Comparison of ENCODE assay signal across 8 mouse cellular contexts in the genomic region with DNA sequence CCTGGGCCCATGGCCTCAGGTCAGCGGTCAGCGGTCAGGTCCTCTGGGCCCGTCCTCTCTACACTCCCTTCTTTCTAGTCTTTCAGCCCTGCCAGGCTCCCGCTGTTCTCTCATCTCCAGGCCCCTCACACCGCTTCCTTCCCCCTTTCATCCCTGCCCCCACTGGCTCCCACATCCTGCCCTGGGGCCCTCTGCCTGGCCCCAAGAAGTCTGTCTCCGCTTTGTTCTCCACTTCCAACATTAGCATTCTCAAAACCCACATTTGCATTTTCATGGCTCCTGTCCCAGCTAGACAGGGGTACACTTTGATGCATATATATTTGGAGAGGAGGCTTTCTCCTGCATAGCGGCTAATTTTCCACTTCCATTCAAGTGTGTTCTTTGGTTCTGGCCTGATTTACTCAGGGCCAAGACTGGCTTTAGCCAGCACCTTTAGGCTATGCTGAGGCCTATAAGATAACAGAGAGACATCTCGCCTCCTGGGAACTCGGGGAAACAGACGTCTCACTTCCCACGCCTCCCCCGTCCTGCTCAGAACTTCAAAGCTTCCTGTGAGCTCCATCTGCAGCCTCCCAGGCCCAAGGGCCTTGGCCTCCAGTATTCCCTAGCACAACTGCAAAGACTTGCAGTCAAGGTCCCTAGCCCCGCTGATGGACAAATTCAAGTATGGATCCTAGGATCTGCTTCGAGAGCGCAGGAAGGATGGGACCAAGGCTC.
DNase-seq lines count a peak whose midpoint lies in the region; ATAC-seq lines count a peak whose summit lies in the region.
"Had no signal": no experiment of that assay in that cellular context is flagged by ENCODE, and none has a peak within 500 bp of the region (broad histone marks: within the 10 kb centered on the region; RNA-seq: fewer than 3 reads in every experiment).

No protein-coding gene starts in this region.

- H3K9me3 ChIP-seq in hindbrain, embryonic 13.5 days = no peaks in the 10 kb centered on the region

- peaks cover 33% of the 10 kb centered on the region for H3K4me1 ChIP-seq in hindbrain, embryonic 13.5 days (replicated peaks)

- H3K4me2 ChIP-seq in hindbrain, embryonic 13.5 days = 0 out of 2 replicates have a peak overlapping the region, but pooled peaks have one; percentile 15

- WGBS in hindbrain, embryonic 13.5 days = 5% methylated on average over 15 of the region's 15 CpGs

- peak overlapping the region; percentile 67 for H3K27ac ChIP-seq in hindbrain, embryonic 13.5 days

- H3K4me3 ChIP-seq in hindbrain, embryonic 13.5 days = no peak overlapping the region
- H3K4me3 ChIP-seq: erythroblast, embryonic 14.5 days had no signal

- ATAC-seq in hindbrain, embryonic 13.5 days (ENCODE audit: low FRiP score) = peak; percentile 43
- peak; percentile 24; the same call in 1 of the 2 replicates for ATAC-seq in megakaryocyte, adult 5-6 weeks (ENCODE audit: poor library complexity, severe bottlenecking)

- H3K9ac ChIP-seq in hindbrain, embryonic 13.5 days = peak overlapping the region; percentile 13; the same call in 1 of the 2 replicates

- DNase-seq in lung, postnatal 10 days = peak; percentile 19
- no peak for DNase-seq in lung, postnatal 25 days (ENCODE audit: low spot score)
- DNase-seq in embryo, embryonic 11 days = peak; percentile 77
- DNase-seq in thymus, postnatal 0 days (ENCODE audit: low spot score) = peak; percentile 79
- no peak for DNase-seq in adipocyte (ENCODE audit: low spot score)

- no peaks in the 10 kb centered on the region for H3K36me3 ChIP-seq in hindbrain, embryonic 13.5 days

- peaks cover 24% of the 10 kb centered on the region for H3K27me3 ChIP-seq in hindbrain, embryonic 13.5 days

Comparison
In these comparisons a context has a peak if more than half of its experiments do, and no peak if none do; other contexts are left out.
1. DNase-seq: peak in lung, postnatal 10 days (single experiment), embryo, embryonic 11 days (single experiment) and thymus, postnatal 0 days (single experiment); none in lung, postnatal 25 days (single experiment) and adipocyte (single experiment).